Mouse (Mus musculus): Measurements from ENCODE around the gene Vmn2r47.
"Not testable (repeated sequence)": the region's sequence is repeated elsewhere in the genome, so short reads cannot be mapped to it uniquely, and the experiment has no call there.

The Vmn2r47 gene

DNA sequence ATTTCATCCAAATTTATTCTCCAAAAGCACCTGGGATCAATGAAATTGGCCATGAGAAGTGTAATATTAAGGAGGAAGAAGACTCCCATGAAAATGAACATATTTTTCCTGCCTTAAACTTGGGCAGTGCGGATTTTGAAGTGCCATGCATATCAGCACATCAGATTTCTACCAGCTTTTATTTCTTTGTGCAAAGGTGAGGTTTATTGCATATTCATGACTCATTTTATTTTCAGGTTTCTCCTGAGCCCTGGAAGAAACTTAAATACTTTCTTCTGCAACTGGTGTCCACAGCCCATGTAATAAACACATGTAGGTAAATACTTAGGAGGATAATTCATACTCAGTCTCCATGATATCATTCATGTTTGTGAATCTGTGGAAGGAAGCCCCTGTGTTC is at the start of gene Vmn2r47:
TSS of gene Vmn2r47 (minus strand) at position 101 of the 400 bp plus-strand sequence.
- DNase-seq (ENCODE audit: low spot score in 2 of 2) = not testable (repeated sequence)

DNA sequence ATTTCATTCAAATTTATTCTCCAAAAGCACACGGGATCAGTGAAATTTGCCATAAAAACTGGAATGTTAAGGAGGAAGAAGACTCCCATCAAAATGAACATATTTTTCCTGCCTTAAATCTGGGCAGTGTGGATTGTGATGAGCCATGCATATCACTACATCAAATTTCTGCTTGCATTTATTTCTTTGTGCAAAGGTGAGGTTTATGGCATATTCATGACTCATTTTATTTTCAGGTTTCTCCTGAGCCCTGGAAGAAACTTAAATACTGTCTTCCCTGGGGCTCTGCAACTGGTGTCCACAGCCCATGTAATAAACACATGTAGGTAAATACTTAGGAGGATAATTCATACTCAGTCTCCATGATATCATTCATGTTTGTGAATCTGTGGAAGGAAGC is 70.7 kb downstream of the Vmn2r47 start, which contains the start of gene Vmn2r46:
TSS of gene Vmn2r46 (minus strand) at position 101 of the 400 bp plus-strand sequence.
- DNase-seq (ENCODE audit: low spot score in 2 of 2) = not testable (repeated sequence)

Data from frontal cortex, postnatal 25 days (tissue).